Mouse (Mus musculus) cerebellum, adult 8-10 months (tissue): Measurements from ENCODE around the gene Ociad1.

Experiments
- DNase-seq: peaks from one replicate; pipeline ENCODE4 v3.0.0; 2022

Ociad1 gene

GRCm38 (mm10) chr5:73292502-73293457 is at the start of gene Ociad1:
Ociad1 (plus strand) TSS chr5:73292784.
- DNase-seq = peak; percentile 92

GRCm38 (mm10) chr5:73244403-73244802 is 48.2 kb upstream of the Ociad1 start:
- no peak for DNase-seq

GRCm38 (mm10) chr5:73246414-73246813 is 46.2 kb upstream of the Ociad1 start:
- DNase-seq = no peak

- no peak for DNase-seq
These were observed 44.4 kb upstream of the Ociad1 start for GRCm38 (mm10) chr5:73248211-73248610.

- no peak for DNase-seq
These were observed 43.2 kb upstream of the Ociad1 start for GRCm38 (mm10) chr5:73249341-73249740.

- no peak for DNase-seq
These were observed 39.8 kb upstream of the Ociad1 start for GRCm38 (mm10) chr5:73252739-73253138.

GRCm38 (mm10) chr5:73254660-73255059 is 37.9 kb upstream of the Ociad1 start:
- no peak for DNase-seq

GRCm38 (mm10) chr5:73255321-73256251 is 37.0 kb upstream of the Ociad1 start:
- DNase-seq = peak; percentile 58

GRCm38 (mm10) chr5:73256352-73257065 is 36.1 kb upstream of the Ociad1 start, which contains the start of gene Fryl:
Fryl (minus strand) TSS chr5:73256619.
- DNase-seq = peak; percentile 89

GRCm38 (mm10) chr5:73257096-73257495 is 35.5 kb upstream of the Ociad1 start:
- no peak for DNase-seq

GRCm38 (mm10) chr5:73257723-73258122 is 34.9 kb upstream of the Ociad1 start:
- no peak for DNase-seq

GRCm38 (mm10) chr5:73264122-73264521 is 28.5 kb upstream of the Ociad1 start:
- DNase-seq = no peak

GRCm38 (mm10) chr5:73265460-73265859 is 27.1 kb upstream of the Ociad1 start:
- DNase-seq = no peak

GRCm38 (mm10) chr5:73268636-73269213 is 23.9 kb upstream of the Ociad1 start:
- no peak for DNase-seq

- no peak for DNase-seq
These were observed 22.0 kb upstream of the Ociad1 start for GRCm38 (mm10) chr5:73270612-73271011.

- no peak for DNase-seq
These were observed 19.4 kb upstream of the Ociad1 start for GRCm38 (mm10) chr5:73273171-73273570.

GRCm38 (mm10) chr5:73274941-73275340 is 17.6 kb upstream of the Ociad1 start:
- DNase-seq = no peak

- DNase-seq = no peak
These were observed 13.4 kb upstream of the Ociad1 start for GRCm38 (mm10) chr5:73279190-73279589.

- DNase-seq = no peak
These were observed 12.6 kb upstream of the Ociad1 start for GRCm38 (mm10) chr5:73279732-73280566.

- DNase-seq = no peak
These were observed 12.1 kb upstream of the Ociad1 start for GRCm38 (mm10) chr5:73280567-73280850.

GRCm38 (mm10) chr5:73284046-73284445 is 8.5 kb upstream of the Ociad1 start:
- no peak for DNase-seq
